Mouse (Mus musculus) thymus, adult 2 months (tissue): Measurements from ENCODE around the gene C5ar2.

ENCODE experiments used
- CTCF ChIP-seq: fragments of 200-500 bp; IDR thresholded peaks from 2 replicates; pipeline ENCODE4 v1.5.1; 2012; ENCODE audit warnings: mild to moderate bottlenecking, control low read depth, low read length, moderate library complexity, borderline replicate concordance; ENCODE audit not compliant: control insufficient read depth, poor library complexity, insufficient read depth; ENCODE audit errors: extremely low read depth
- POLR2A ChIP-seq: fragments of 200-500 bp; IDR thresholded peaks from 2 replicates; pipeline ENCODE4 v1.6.1; 2012; ENCODE audit warnings: mild to moderate bottlenecking, low read length, control low read depth, moderate library complexity; ENCODE audit not compliant: control insufficient read depth, poor library complexity, insufficient read depth; ENCODE audit errors: extremely low read depth

- TF ChIP-seq CTCF (no peak), POLR2A (no peak)
Observed at GRCm38 (mm10) chr7:16196616-16197015, 47.3 kb downstream of the C5ar2 start.
